Mouse (Mus musculus) liver, embryonic 11.5 days (tissue): Measurements from ENCODE around the gene Rab30. TPM values are rescaled to one million over a fixed set of nuclear protein-coding genes. Genes with fewer than 3 reads are reported as not detected.

Source experiments
- ATAC-seq: fragments of 200-750 bp; cut with Nextera tagmentation; replicated peaks from 2 replicates; pipeline ENCODE4 v1.8.0; 2017; ENCODE audit warnings: moderate number of reproducible peaks, mild to moderate bottlenecking, moderate TSS enrichment, moderate library complexity; ENCODE audit not compliant: low FRiP score
- DNase-seq: peaks from one replicate; pipeline ENCODE4 v3.0.0-alpha.2; 2017; ENCODE audit warnings: low spot score
- H3K27ac ChIP-seq: fragments of 300-500 bp; sonication (generic); 2 replicates; pipeline ENCODE4 v1.5.1; 2014; ENCODE audit warnings: mild to moderate bottlenecking, low read depth, low read length, control low read depth
- H3K27me3 ChIP-seq: fragments of 300-500 bp; sonication (generic); replicated peaks from 2 replicates; pipeline ENCODE4 v1.6.1; 2014; ENCODE audit warnings: low read length, mixed read lengths; ENCODE audit not compliant: control insufficient read depth, insufficient read depth
- H3K36me3 ChIP-seq: fragments of 300-500 bp; sonication (generic); 2 replicates; pipeline ENCODE4 v1.6.1; 2014; ENCODE audit warnings: mild to moderate bottlenecking, low read length, moderate library complexity, mixed read lengths; ENCODE audit not compliant: control insufficient read depth, insufficient read depth
- H3K4me1 ChIP-seq: fragments of 300-500 bp; sonication (generic); replicated peaks from 2 replicates; pipeline ENCODE4 v1.6.1; 2014; ENCODE audit warnings: low read length, mixed read lengths; ENCODE audit not compliant: control insufficient read depth, insufficient read depth
- H3K4me2 ChIP-seq: fragments of 300-500 bp; sonication (generic); 2 replicates; pipeline ENCODE4 v1.6.1; 2014; ENCODE audit warnings: mild to moderate bottlenecking, control low read depth, moderate library complexity
- H3K4me3 ChIP-seq: fragments of 300-500 bp; sonication (generic); 2 replicates; pipeline ENCODE4 v1.5.1; 2014; ENCODE audit warnings: low read depth, low read length, control low read depth
- H3K9ac ChIP-seq: fragments of 300-500 bp; sonication (generic); 2 replicates; pipeline ENCODE4 v1.6.1; 2014; ENCODE audit warnings: low read depth, low read length, control low read depth
- H3K9me3 ChIP-seq: fragments of 300-500 bp; sonication (generic); 2 replicates; pipeline ENCODE4 v1.6.1; 2016; ENCODE audit warnings: low read length, inconsistent platforms, mixed read lengths; ENCODE audit not compliant: control insufficient read depth
- WGBS: fragments of 180-500 bp; shearing (Covaris S2); extraction: QIAGEN DNeasy Blood & Tissue Kit; methylation state at CpG from one replicate; pipeline ENCODE4 v1.1.7; 2014; 5-methylcytosine and 5-hydroxymethylcytosine counted together
- polyA plus RNA-seq: library from polyadenylated mRNA; unstranded; fragments of >200 nt; fragmentation: Nextera tagmentation; extraction: Ambion mirVana; gene quantifications from 2 replicates; pipeline ENCODE4 v1.2.1, GENCODE M21; 2014

The Rab30 gene
- 4.6 and 6.4 TPM in 2 replicates for polyA plus RNA-seq

DNA sequence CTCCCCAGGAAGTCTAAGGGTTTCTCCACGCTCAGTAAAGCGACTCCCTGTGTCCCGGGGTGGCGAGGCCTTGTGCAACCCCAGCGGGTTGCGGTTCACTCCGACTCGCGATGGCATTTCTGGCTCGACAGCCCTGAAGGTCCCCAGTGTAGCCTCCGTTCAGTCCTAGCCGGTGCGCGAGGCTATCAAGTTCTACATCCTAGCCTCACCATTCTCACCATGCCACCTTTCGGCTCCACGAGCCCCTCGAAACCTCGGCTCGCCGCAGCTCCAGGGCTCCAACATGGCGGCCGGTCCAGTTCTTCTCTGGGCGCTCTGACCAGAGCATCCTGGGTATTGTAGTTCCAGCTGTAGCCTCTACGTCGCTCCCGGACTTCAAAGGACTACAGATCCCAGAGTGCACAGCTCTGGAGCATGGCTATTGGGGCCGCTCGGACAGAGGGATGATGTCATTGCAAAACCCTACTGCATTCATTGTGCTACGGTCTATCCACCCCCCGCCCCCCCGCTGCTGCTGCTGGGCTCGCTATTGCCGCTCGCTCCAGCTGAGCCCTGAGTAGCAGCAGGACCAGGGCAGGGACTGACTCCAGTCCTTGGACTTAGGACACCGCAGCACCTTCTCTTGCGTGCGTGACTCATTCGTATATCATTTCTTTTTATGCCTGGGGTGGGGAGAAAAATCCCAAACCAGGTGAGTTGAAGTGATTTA, at the start of gene Rab30:
TSS of gene Rab30 (plus strand) at position 452 of the 709 bp plus-strand sequence.
- peak within 1 kb of the TSS; percentile 73 for H3K27ac ChIP-seq
- peak; percentile 82 for DNase-seq

GRCm38 (mm10) chr7:92696395-92696794, 45.0 kb upstream of the Rab30 start:
- Histone ChIP-seq H3K27me3 (no peaks in the 10 kb centered on the region), H3K4me3 (no peak overlapping the region), H3K9ac (no peak overlapping the region), H3K27ac (no peak overlapping the region), H3K4me1 (no peaks in the 10 kb centered on the region), H3K9me3 (no peaks in the 10 kb centered on the region), H3K4me2 (no peak overlapping the region), H3K36me3 (no peaks in the 10 kb centered on the region)
- ATAC-seq (no peak), DNase-seq (no peak)
- 90% methylated on average over 3 of the region's 3 CpGs for WGBS

More for the DNA sequence above, at the start of gene Rab30:
- Histone ChIP-seq H3K9ac (peak within 1 kb of the TSS; percentile 90), H3K4me1 (peaks cover 15% of the 10 kb centered on the region), H3K36me3 (peaks cover 6% of the 10 kb centered on the region; the same call in 1 of the 2 replicates), H3K9me3 (no peaks in the 10 kb centered on the region), H3K4me3 (peak within 1 kb of the TSS; percentile 74), H3K4me2 (peak within 1 kb of the TSS; percentile 93), H3K27me3 (no peaks in the 10 kb centered on the region; the same call in none of the 2 replicates)
- under 1% methylated on average over 38 of the region's 38 CpGs for WGBS
- ATAC-seq: peak; percentile 99

DNA sequence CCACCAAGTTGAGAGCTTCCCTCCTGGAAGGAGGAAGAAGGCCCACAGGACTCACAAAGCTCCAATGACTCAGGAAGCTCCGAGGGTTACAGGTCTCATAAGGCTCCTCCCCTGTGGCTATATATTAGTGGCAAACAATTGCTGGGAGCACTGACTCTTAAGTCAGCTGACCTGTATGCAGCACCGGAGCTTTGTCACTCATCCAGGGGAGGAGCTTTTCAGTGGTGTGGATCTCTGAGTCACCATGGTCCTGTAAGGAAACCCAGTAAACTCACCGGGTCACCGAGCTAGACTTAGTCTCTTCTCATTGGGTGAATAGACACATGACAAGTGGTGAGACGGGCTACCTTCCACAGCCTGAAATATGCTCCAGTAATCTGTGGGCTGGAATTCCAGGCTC, 42.6 kb upstream of the Rab30 start:
- Histone ChIP-seq H3K36me3 (no peaks in the 10 kb centered on the region), H3K9me3 (no peaks in the 10 kb centered on the region), H3K4me1 (no peaks in the 10 kb centered on the region), H3K4me2 (no peak overlapping the region), H3K27me3 (no peaks in the 10 kb centered on the region), H3K27ac (no peak overlapping the region), H3K9ac (no peak overlapping the region), H3K4me3 (no peak overlapping the region)
- no peak for ATAC-seq
- DNase-seq: no peak
- 68% methylated on average over 5 of the region's 5 CpGs for WGBS

DNA sequence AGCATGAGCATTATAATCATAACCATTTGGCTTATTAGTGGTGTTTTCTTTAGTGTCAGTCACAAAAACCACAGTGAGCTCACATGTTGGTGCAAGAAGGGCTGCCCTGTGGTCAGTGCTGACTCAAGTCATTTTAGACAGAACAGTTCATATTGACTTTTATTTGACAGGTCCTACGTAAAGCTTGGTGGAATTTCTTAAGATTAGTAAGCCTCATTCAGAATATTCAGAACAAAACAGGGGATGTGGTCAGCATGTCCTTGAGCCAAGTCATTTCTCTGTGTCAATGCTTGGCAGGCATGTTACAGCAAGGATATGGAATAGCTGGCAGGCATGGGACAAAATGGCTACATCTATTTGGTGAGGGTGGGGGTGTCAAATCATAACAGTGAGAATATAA, 37.7 kb upstream of the Rab30 start:
- Histone ChIP-seq H3K9me3 (no peaks in the 10 kb centered on the region), H3K4me2 (no peak overlapping the region), H3K27ac (no peak overlapping the region), H3K36me3 (no peaks in the 10 kb centered on the region), H3K4me3 (no peak overlapping the region), H3K27me3 (no peaks in the 10 kb centered on the region), H3K9ac (no peak overlapping the region), H3K4me1 (no peaks in the 10 kb centered on the region)
- DNase-seq (no peak), ATAC-seq (no peak)
- WGBS: 68% methylated on average over 1 of the region's 1 CpGs

GRCm38 (mm10) chr7:92705534-92705933, 35.9 kb upstream of the Rab30 start:
- Histone ChIP-seq H3K4me3 (no peak overlapping the region), H3K36me3 (no peaks in the 10 kb centered on the region), H3K9me3 (no peaks in the 10 kb centered on the region), H3K9ac (no peak overlapping the region), H3K4me1 (no peaks in the 10 kb centered on the region), H3K27me3 (no peaks in the 10 kb centered on the region), H3K27ac (no peak overlapping the region), H3K4me2 (no peak overlapping the region)
- 61% methylated on average over 2 of the region's 2 CpGs for WGBS
- ATAC-seq (no peak), DNase-seq (no peak)

DNA sequence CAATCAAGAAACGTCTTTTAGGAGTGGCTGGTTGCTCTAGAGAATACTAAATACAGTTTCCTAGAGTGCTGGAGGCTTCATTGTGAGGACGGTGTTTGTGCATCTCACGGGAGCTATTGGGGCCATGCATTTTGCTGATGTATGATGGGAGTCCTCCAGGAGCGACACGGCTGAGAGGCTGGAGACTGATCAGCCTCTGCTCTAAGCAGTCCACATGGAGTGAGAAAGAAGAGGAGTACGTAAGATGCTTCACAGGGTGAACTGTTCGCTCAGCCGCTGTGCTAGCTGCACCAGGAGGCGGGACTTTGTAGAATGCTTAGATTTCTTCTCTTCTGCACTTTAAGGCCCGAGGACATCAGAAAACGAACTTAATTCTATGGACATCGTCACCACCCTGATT, 34.7 kb upstream of the Rab30 start:
- H3K27ac ChIP-seq: no peak overlapping the region
- WGBS: 77% methylated on average over 12 of the region's 12 CpGs

GRCm38 (mm10) chr7:92709573-92709972, 31.8 kb upstream of the Rab30 start:
- no peak overlapping the region for H3K4me3 ChIP-seq
- no peaks in the 10 kb centered on the region; the same call in 1 of the 2 replicates for H3K27me3 ChIP-seq
- no peaks in the 10 kb centered on the region for H3K9me3 ChIP-seq
- 39% methylated on average over 2 of the region's 2 CpGs for WGBS
- H3K4me2 ChIP-seq: no peak overlapping the region
- no peaks in the 10 kb centered on the region for H3K4me1 ChIP-seq
- H3K27ac ChIP-seq: no peak overlapping the region
- no peaks in the 10 kb centered on the region for H3K36me3 ChIP-seq
- DNase-seq (no peak), ATAC-seq (no peak)
- no peak overlapping the region for H3K9ac ChIP-seq

More for the DNA sequence above, 34.7 kb upstream of the Rab30 start:
- H3K9me3 ChIP-seq: no peaks in the 10 kb centered on the region
- ATAC-seq (no peak), DNase-seq (no peak)
- no peaks in the 10 kb centered on the region; the same call in 1 of the 2 replicates for H3K27me3 ChIP-seq
- no peak overlapping the region for H3K9ac ChIP-seq
- no peaks in the 10 kb centered on the region for H3K4me1 ChIP-seq
- H3K36me3 ChIP-seq: no peaks in the 10 kb centered on the region
- H3K4me3 ChIP-seq: no peak overlapping the region
- H3K4me2 ChIP-seq: peak overlapping the region; percentile 6; the same call in 1 of the 2 replicates

DNA sequence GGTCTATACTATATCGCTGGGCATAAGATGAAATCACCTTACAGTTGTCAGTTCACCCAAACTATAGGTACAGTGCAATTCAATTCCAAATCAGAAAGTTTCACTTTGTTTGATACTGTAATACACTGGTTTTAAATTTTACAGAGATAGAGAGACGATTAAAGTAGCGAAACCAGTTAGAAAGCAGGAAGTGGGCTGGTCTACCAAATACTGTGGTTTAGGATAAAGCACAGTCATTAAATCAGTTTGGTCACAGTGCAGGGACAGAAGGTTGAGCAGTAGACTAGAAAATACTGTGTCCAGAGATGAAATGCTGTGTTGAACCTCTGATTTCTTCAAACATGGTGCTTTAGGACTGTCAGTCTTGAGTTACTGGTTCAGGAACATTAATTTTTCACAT, 29.8 kb upstream of the Rab30 start:
- Histone ChIP-seq H3K36me3 (no peaks in the 10 kb centered on the region), H3K27me3 (no peaks in the 10 kb centered on the region; the same call in 1 of the 2 replicates), H3K9ac (no peak overlapping the region), H3K27ac (no peak overlapping the region), H3K4me1 (no peaks in the 10 kb centered on the region), H3K4me3 (no peak overlapping the region), H3K4me2 (no peak overlapping the region), H3K9me3 (no peaks in the 10 kb centered on the region)
- WGBS: 60% methylated on average over 3 of the region's 3 CpGs
- ATAC-seq (no peak), DNase-seq (no peak)

DNA sequence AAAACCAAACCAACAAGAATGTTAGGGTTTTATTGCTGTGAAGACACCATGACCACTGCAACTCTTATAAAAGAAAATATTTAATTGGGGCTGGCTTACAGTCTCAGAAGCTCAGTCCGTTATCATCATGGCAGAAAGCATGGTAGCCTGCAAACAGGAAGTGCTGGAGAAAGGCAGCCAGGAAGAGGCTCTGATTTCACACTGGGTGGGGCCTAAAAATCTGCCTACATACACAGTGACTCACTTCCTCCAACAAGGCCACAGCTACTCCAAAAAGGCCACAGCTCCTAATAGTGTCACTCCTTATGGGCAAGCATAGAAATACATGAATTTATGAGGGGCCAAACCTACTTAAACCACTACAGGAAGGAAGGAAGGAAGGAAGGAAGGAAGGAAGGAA, 26.3 kb upstream of the Rab30 start:
- H3K4me1 ChIP-seq: no peaks in the 10 kb centered on the region
- DNase-seq (no peak), ATAC-seq (no peak)
- no peak overlapping the region for H3K9ac ChIP-seq
- no peak overlapping the region for H3K4me2 ChIP-seq
- no peak overlapping the region for H3K4me3 ChIP-seq
- H3K27me3 ChIP-seq: no peaks in the 10 kb centered on the region; the same call in 1 of the 2 replicates
- no peaks in the 10 kb centered on the region for H3K36me3 ChIP-seq
- H3K27ac ChIP-seq: no peak overlapping the region
- WGBS: 66% methylated on average over 1 of the region's 1 CpGs
- H3K9me3 ChIP-seq: no peaks in the 10 kb centered on the region
